Mouse (Mus musculus) embryonic facial prominence, embryonic 11.5 days (tissue): ENCODE measurements at regions not wholly inside any gene's neighbourhood (a gene's known extent, or its start where the extent isn't known, plus 50 kb on each side); places are given as distances from the start of the nearest gene placed in this dataset.
"Not testable (repeated sequence)": the region's sequence is repeated elsewhere in the genome, so short reads cannot be mapped to it uniquely, and the experiment has no call there.

Experiments used
- ATAC-seq: fragments of 200-750 bp; cut with Nextera tagmentation; replicated peaks from 2 replicates; pipeline ENCODE4 v1.8.0; 2017; ENCODE audit warnings: low read depth; ENCODE audit not compliant: insufficient number of reproducible peaks, low FRiP score, low TSS enrichment
- DNase-seq: peaks from one replicate; pipeline ENCODE4 v3.0.0-alpha.2; 2015; ENCODE audit warnings: low spot score
- H3K27ac ChIP-seq: fragments of 300-500 bp; sonication (generic); replicated peaks from 2 replicates; pipeline ENCODE4 v1.5.1; 2014; ENCODE audit warnings: mild to moderate bottlenecking, low read depth, low read length, control low read depth
- H3K27me3 ChIP-seq: fragments of 300-500 bp; sonication (generic); 2 replicates; pipeline ENCODE4 v1.6.1; 2014; ENCODE audit warnings: mild to moderate bottlenecking, low read length, moderate library complexity, mixed read lengths; ENCODE audit not compliant: control insufficient read depth, insufficient read depth
- H3K36me3 ChIP-seq: fragments of 300-500 bp; sonication (generic); replicated peaks from 2 replicates; pipeline ENCODE4 v1.6.1; 2014; ENCODE audit warnings: low read depth, mild to moderate bottlenecking, low read length, moderate library complexity, mixed read lengths; ENCODE audit not compliant: control insufficient read depth, insufficient read depth
- H3K4me1 ChIP-seq: fragments of 300-500 bp; sonication (generic); 2 replicates; pipeline ENCODE4 v1.6.1; 2014; ENCODE audit warnings: low read length, mixed read lengths; ENCODE audit not compliant: control insufficient read depth, insufficient read depth
- H3K4me2 ChIP-seq: fragments of 300-500 bp; sonication (generic); 2 replicates; pipeline ENCODE4 v1.6.1; 2014; ENCODE audit warnings: low read depth, mild to moderate bottlenecking, control low read depth, low read length, moderate library complexity
- H3K4me3 ChIP-seq: fragments of 300-500 bp; sonication (generic); 2 replicates; pipeline ENCODE4 v1.5.1; 2014; ENCODE audit warnings: low read depth, low read length, control low read depth
- H3K9ac ChIP-seq: fragments of 300-500 bp; sonication (generic); replicated peaks from 2 replicates; pipeline ENCODE4 v1.6.1; 2014; ENCODE audit warnings: mild to moderate bottlenecking, control low read depth, low read length
- H3K9me3 ChIP-seq: fragments of 300-500 bp; sonication (generic); replicated peaks from 2 replicates; pipeline ENCODE4 v1.6.1; 2016; ENCODE audit warnings: mild to moderate bottlenecking, low read length, inconsistent platforms, mixed read lengths; ENCODE audit not compliant: control insufficient read depth
- WGBS: fragments of 180-500 bp; shearing (Covaris S2); extraction: QIAGEN DNeasy Blood & Tissue Kit; methylation state at CpG from one replicate; pipeline ENCODE4 v1.1.7; 2014; 5-methylcytosine and 5-hydroxymethylcytosine counted together

GRCm38 (mm10) chr4:4299631-4300030 lies 222.3 kb upstream of the Sdr16c6 start:
- H3K9me3 ChIP-seq = no peaks in the 10 kb centered on the region
- H3K36me3 ChIP-seq = no peaks in the 10 kb centered on the region
- no peak overlapping the region for H3K27ac ChIP-seq
- no peak overlapping the region for H3K4me3 ChIP-seq
- 26% methylated on average over 1 of the region's 1 CpGs for WGBS
- H3K4me1 ChIP-seq = no peaks in the 10 kb centered on the region
- H3K4me2 ChIP-seq = no peak overlapping the region
- DNase-seq = peak; percentile 60
- no peak overlapping the region for H3K9ac ChIP-seq
- no peaks in the 10 kb centered on the region for H3K27me3 ChIP-seq
- no peak for ATAC-seq

DNA sequence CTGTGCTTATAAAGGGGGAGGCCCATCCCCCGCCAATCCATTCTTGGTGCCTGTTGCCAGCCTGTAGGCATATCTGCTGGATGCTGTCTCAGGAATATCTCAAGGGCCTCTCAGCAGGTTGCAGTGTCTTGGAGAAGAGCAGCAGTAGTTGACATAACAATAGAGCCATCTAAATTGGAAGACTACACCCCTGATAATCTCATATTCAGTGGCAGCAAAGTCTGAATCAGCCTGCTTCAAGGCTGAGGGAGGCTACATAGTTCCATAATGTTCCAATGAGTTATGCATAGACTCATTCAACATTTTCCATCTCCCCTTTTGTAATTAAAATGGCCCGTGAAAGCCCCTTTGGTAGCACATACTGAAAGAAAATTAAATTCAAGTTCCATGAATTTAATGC lies 172.3 kb upstream of the Sdr16c6 start:
- Histone ChIP-seq H3K27me3 (no peaks in the 10 kb centered on the region), H3K36me3 (no peaks in the 10 kb centered on the region), H3K4me1 (no peaks in the 10 kb centered on the region), H3K9ac (no peak overlapping the region), H3K4me2 (no peak overlapping the region), H3K9me3 (no peaks in the 10 kb centered on the region), H3K4me3 (no peak overlapping the region), H3K27ac (no peak overlapping the region)
- 69% methylated on average over 2 of the region's 2 CpGs for WGBS
- DNase-seq (no peak), ATAC-seq (no peak)

DNA sequence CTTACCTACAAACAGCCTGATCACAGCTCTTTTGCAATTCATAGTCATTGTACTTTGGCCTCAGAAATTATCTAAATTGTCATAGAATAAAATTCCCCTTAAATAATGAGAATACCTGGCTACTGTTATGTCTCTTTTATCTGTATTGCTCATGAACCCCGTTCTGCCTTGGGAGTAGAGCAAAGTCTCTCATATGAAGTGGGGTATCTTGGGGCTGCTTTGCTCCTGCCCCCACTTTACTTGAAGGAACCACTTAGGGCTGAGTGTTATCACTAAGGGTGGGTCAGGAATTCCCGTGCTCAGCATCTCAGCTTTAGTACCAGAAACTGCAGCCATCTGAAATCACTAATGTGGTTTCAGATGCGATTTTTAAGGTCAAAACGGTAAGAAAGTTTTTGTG lies 170.3 kb upstream of the Sdr16c6 start:
- no peaks in the 10 kb centered on the region for H3K36me3 ChIP-seq
- ATAC-seq (no peak), DNase-seq (no peak)
- no peak overlapping the region for H3K27ac ChIP-seq
- H3K4me2 ChIP-seq = no peak overlapping the region
- 34% methylated on average over 4 of the region's 4 CpGs for WGBS
- no peaks in the 10 kb centered on the region for H3K27me3 ChIP-seq
- no peak overlapping the region for H3K9ac ChIP-seq
- no peaks in the 10 kb centered on the region for H3K4me1 ChIP-seq
- H3K9me3 ChIP-seq = no peaks in the 10 kb centered on the region
- no peak overlapping the region for H3K4me3 ChIP-seq

DNA sequence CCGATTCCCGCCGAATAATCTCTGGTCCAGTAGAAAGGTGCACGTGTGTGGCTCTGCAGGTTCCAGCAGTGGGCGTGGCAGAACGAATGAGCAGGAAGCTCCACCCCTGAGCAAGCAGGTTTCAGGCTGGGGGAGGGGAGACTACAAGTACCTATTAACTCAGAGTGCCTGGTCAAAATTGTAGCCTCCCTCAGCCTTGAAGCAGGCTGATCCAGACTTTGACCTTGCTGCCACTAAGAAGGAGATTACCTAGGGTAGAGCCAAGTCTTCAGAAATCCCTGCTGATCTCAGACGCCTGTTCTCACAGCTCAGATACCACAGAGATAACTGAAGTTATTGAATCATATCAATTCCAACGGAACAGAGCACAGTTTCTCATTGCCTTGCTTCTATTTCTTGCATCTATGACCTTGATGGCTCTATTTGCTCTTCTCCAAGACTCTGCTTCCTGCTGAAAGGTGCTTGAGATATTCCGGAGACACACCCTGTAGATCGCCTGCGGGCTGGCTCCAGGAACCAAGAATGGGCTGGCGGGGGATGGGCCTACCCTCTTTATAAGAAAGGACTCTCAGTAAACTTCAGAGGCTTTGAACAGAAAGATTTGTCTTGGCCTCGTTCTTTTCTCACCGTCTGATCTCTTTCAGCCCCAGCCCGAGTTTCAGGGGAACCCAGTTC lies 165.1 kb upstream of the Sdr16c6 start:
- 86% methylated on average over 15 of the region's 15 CpGs for WGBS
- not testable (repeated sequence) for H3K36me3 ChIP-seq, H3K27ac ChIP-seq, H3K4me3 ChIP-seq, H3K9ac ChIP-seq, H3K4me1 ChIP-seq, H3K4me2 ChIP-seq, H3K9me3 ChIP-seq, DNase-seq, ATAC-seq, H3K27me3 ChIP-seq

DNA sequence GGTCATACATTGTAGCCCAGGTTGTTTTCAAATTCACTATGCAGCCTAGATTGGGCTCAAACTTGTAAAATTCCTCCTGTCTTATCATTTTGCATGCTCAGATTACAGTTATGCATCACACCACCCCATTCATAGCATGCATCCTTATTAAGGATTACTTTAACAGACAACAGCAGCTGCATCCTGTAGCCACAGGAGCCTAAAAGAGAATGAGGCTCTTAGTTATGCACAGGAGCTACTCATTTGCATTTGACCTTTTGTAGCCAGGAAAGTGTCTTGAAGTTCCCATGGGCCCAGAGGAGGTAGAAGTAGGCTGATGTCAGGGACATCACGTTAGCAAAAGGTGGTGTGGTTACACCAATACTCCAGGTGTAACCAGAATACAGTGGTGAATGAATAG lies 148.9 kb upstream of the Sdr16c6 start:
- Histone ChIP-seq H3K36me3 (no peaks in the 10 kb centered on the region), H3K27ac (no peak overlapping the region), H3K9ac (no peak overlapping the region), H3K4me3 (no peak overlapping the region), H3K4me2 (no peak overlapping the region), H3K27me3 (no peaks in the 10 kb centered on the region), H3K4me1 (no peaks in the 10 kb centered on the region), H3K9me3 (no peaks in the 10 kb centered on the region)
- DNase-seq (no peak), ATAC-seq (no peak)
- 6% methylated on average over 1 of the region's 1 CpGs for WGBS

DNA sequence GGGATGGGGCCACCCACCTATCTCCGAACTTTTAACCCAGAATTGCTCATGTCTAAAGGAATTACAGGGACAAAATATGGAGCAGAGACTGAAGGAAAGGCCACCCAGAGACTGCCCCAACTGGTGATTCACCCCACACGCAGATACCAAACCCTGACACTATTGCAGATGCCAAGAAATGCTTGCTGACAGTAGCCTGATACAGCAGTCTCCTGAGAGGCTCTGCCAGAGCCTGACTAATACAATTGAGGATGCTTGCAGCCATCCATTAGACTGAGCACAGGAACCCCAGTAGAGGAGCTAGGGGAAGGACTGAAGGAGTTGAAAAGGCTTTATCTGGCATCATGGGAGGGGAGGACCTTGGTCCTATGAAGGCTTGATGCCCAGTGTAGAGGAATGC lies 142.4 kb upstream of the Sdr16c6 start:
- Histone ChIP-seq H3K9ac (no peak overlapping the region), H3K4me1 (no peaks in the 10 kb centered on the region), H3K4me2 (no peak overlapping the region), H3K27me3 (no peaks in the 10 kb centered on the region), H3K27ac (no peak overlapping the region), H3K9me3 (no peaks in the 10 kb centered on the region), H3K4me3 (no peak overlapping the region), H3K36me3 (no peaks in the 10 kb centered on the region)
- DNase-seq (no peak), ATAC-seq (no peak)
- 72% methylated on average over 2 of the region's 2 CpGs for WGBS

GRCm38 (mm10) chr4:4211892-4212291 lies 134.6 kb upstream of the Sdr16c6 start:
- Histone ChIP-seq H3K9me3 (no peaks in the 10 kb centered on the region), H3K4me3 (no peak overlapping the region), H3K27me3 (no peaks in the 10 kb centered on the region), H3K36me3 (no peaks in the 10 kb centered on the region), H3K4me2 (no peak overlapping the region), H3K4me1 (no peaks in the 10 kb centered on the region), H3K9ac (no peak overlapping the region), H3K27ac (no peak overlapping the region)
- ATAC-seq (no peak), DNase-seq (no peak)
- 89% methylated on average over 2 of the region's 2 CpGs for WGBS

- no peak overlapping the region for H3K9ac ChIP-seq
- H3K27me3 ChIP-seq = no peaks in the 10 kb centered on the region
- ATAC-seq (no peak), DNase-seq (no peak)
- H3K36me3 ChIP-seq = no peaks in the 10 kb centered on the region
- no peak overlapping the region for H3K27ac ChIP-seq
- WGBS = 67% methylated on average over 1 of the region's 1 CpGs
- H3K4me3 ChIP-seq = no peak overlapping the region
- H3K4me1 ChIP-seq = no peaks in the 10 kb centered on the region
- H3K4me2 ChIP-seq = no peak overlapping the region
- no peaks in the 10 kb centered on the region for H3K9me3 ChIP-seq
These were observed 127.8 kb upstream of the Sdr16c6 start for GRCm38 (mm10) chr4:4205158-4205557.
